Mouse (Mus musculus) kidney, embryonic 15.5 days (tissue): ENCODE measurements at regions not wholly inside any gene's neighbourhood (a gene's known extent, or its start where the extent isn't known, plus 50 kb on each side); places are given as distances from the start of the nearest gene placed in this dataset.

Experiments
- ATAC-seq: fragments of 200-750 bp; cut with Nextera tagmentation; replicated peaks from 2 replicates; pipeline ENCODE4 v1.8.0; 2017; ENCODE audit warnings: moderate TSS enrichment; ENCODE audit not compliant: low FRiP score
- H3K27ac ChIP-seq: fragments of 300-500 bp; sonication (generic); 2 replicates; pipeline ENCODE4 v1.5.1; 2015; ENCODE audit warnings: mild to moderate bottlenecking, inconsistent platforms
- H3K27me3 ChIP-seq: fragments of 300-500 bp; sonication (generic); 2 replicates; pipeline ENCODE4 v1.6.1; 2015; ENCODE audit warnings: inconsistent platforms
- H3K36me3 ChIP-seq: fragments of 300-500 bp; sonication (generic); 2 replicates; pipeline ENCODE4 v1.6.1; 2015; ENCODE audit warnings: inconsistent platforms
- H3K4me1 ChIP-seq: fragments of 300-500 bp; sonication (generic); 2 replicates; pipeline ENCODE4 v1.6.1; 2015; ENCODE audit warnings: inconsistent platforms
- H3K4me2 ChIP-seq: fragments of 300-500 bp; sonication (generic); 2 replicates; pipeline ENCODE4 v1.6.1; 2015; ENCODE audit warnings: moderate library complexity, mild to moderate bottlenecking, inconsistent platforms
- H3K4me3 ChIP-seq: fragments of 300-500 bp; sonication (generic); replicated peaks from 2 replicates; pipeline ENCODE4 v1.5.1; 2015; ENCODE audit warnings: mild to moderate bottlenecking, inconsistent platforms
- H3K9ac ChIP-seq: fragments of 300-500 bp; sonication (generic); 2 replicates; pipeline ENCODE4 v1.6.1; 2015; ENCODE audit warnings: mild to moderate bottlenecking, inconsistent platforms
- H3K9me3 ChIP-seq: fragments of 300-500 bp; sonication (generic); replicated peaks from 2 replicates; pipeline ENCODE4 v1.6.1; 2016; ENCODE audit warnings: inconsistent platforms
- WGBS: fragments of 180-500 bp; shearing (Covaris S2); methylation state at CpG from one replicate; pipeline ENCODE4 v1.1.7; 2015; ENCODE audit warnings: mixed read lengths; 5-methylcytosine and 5-hydroxymethylcytosine counted together

- no peaks in the 10 kb centered on the region for H3K4me1 ChIP-seq
- no peak overlapping the region for H3K4me3 ChIP-seq
- no peaks in the 10 kb centered on the region for H3K27me3 ChIP-seq
- no peaks in the 10 kb centered on the region for H3K36me3 ChIP-seq
- H3K4me2 ChIP-seq, result no peak overlapping the region
- no peaks in the 10 kb centered on the region for H3K9me3 ChIP-seq
- H3K27ac ChIP-seq, result no peak overlapping the region
- no peak for ATAC-seq
- no peak overlapping the region for H3K9ac ChIP-seq
- 76% methylated on average over 1 of the region's 1 CpGs for WGBS
Observed at GRCm38 (mm10) chr10:12111720-12112119, 757.4 kb downstream of the Utrn start.

GRCm38 (mm10) chr10:12115767-12116166 lies 753.4 kb downstream of the Utrn start:
- H3K4me2 ChIP-seq, result no peak overlapping the region
- no peak overlapping the region for H3K4me3 ChIP-seq
- H3K9ac ChIP-seq, result no peak overlapping the region
- H3K4me1 ChIP-seq, result no peaks in the 10 kb centered on the region
- no peak overlapping the region for H3K27ac ChIP-seq
- no peak for ATAC-seq
- H3K27me3 ChIP-seq, result no peaks in the 10 kb centered on the region
- no peaks in the 10 kb centered on the region for H3K9me3 ChIP-seq
- no peaks in the 10 kb centered on the region for H3K36me3 ChIP-seq
- 80% methylated on average over 3 of the region's 3 CpGs for WGBS

- Histone ChIP-seq H3K4me2 (no peak overlapping the region), H3K36me3 (no peaks in the 10 kb centered on the region), H3K27ac (no peak overlapping the region), H3K9me3 (no peaks in the 10 kb centered on the region), H3K4me1 (no peaks in the 10 kb centered on the region), H3K9ac (no peak overlapping the region), H3K4me3 (no peak overlapping the region), H3K27me3 (no peaks in the 10 kb centered on the region)
- WGBS, result 73% methylated on average over 6 of the region's 6 CpGs
- no peak for ATAC-seq
Observed at GRCm38 (mm10) chr10:12116662-12117303, 752.4 kb downstream of the Utrn start.

- no peak overlapping the region for H3K4me2 ChIP-seq
- no peaks in the 10 kb centered on the region for H3K27me3 ChIP-seq
- no peak overlapping the region for H3K9ac ChIP-seq
- no peak for ATAC-seq
- no peaks in the 10 kb centered on the region for H3K36me3 ChIP-seq
- no peaks in the 10 kb centered on the region for H3K4me1 ChIP-seq
- no peak overlapping the region for H3K27ac ChIP-seq
- H3K4me3 ChIP-seq, result no peak overlapping the region
- H3K9me3 ChIP-seq, result no peaks in the 10 kb centered on the region
- WGBS, result 47% methylated on average over 2 of the region's 2 CpGs
Observed at GRCm38 (mm10) chr10:12124272-12124671, 744.9 kb downstream of the Utrn start.

GRCm38 (mm10) chr10:12129486-12129885 lies 739.7 kb downstream of the Utrn start:
- Histone ChIP-seq H3K27me3 (no peaks in the 10 kb centered on the region), H3K36me3 (no peaks in the 10 kb centered on the region), H3K27ac (no peak overlapping the region), H3K9me3 (no peaks in the 10 kb centered on the region), H3K4me2 (no peak overlapping the region), H3K4me1 (no peaks in the 10 kb centered on the region), H3K4me3 (no peak overlapping the region), H3K9ac (no peak overlapping the region)
- ATAC-seq, result no peak
- WGBS, result 70% methylated on average over 3 of the region's 3 CpGs

GRCm38 (mm10) chr10:12144691-12145090 lies 724.5 kb downstream of the Utrn start:
- H3K9me3 ChIP-seq, result no peaks in the 10 kb centered on the region
- no peaks in the 10 kb centered on the region for H3K27me3 ChIP-seq
- H3K4me2 ChIP-seq, result no peak overlapping the region
- H3K9ac ChIP-seq, result no peak overlapping the region
- 63% methylated on average over 1 of the region's 1 CpGs for WGBS
- H3K36me3 ChIP-seq, result no peaks in the 10 kb centered on the region
- H3K4me1 ChIP-seq, result no peaks in the 10 kb centered on the region
- H3K27ac ChIP-seq, result no peak overlapping the region
- no peak for ATAC-seq
- H3K4me3 ChIP-seq, result no peak overlapping the region

GRCm38 (mm10) chr10:12146942-12147537 lies 722.1 kb downstream of the Utrn start:
- WGBS, result 88% methylated on average over 9 of the region's 9 CpGs
- Histone ChIP-seq H3K4me1 (no peaks in the 10 kb centered on the region), H3K36me3 (no peaks in the 10 kb centered on the region), H3K9ac (no peak overlapping the region), H3K27ac (no peak overlapping the region), H3K27me3 (no peaks in the 10 kb centered on the region), H3K4me2 (no peak overlapping the region), H3K4me3 (no peak overlapping the region), H3K9me3 (no peaks in the 10 kb centered on the region)
- ATAC-seq, result no peak

- Histone ChIP-seq H3K4me2 (no peak overlapping the region), H3K9ac (no peak overlapping the region), H3K36me3 (no peaks in the 10 kb centered on the region), H3K4me3 (no peak overlapping the region), H3K27ac (no peak overlapping the region), H3K27me3 (no peaks in the 10 kb centered on the region), H3K9me3 (no peaks in the 10 kb centered on the region), H3K4me1 (no peaks in the 10 kb centered on the region)
- no peak for ATAC-seq
- 85% methylated on average over 3 of the region's 3 CpGs for WGBS
Observed at GRCm38 (mm10) chr10:12170243-12170642, 698.9 kb downstream of the Utrn start.

GRCm38 (mm10) chr10:12174200-12174818 lies 694.9 kb downstream of the Utrn start:
- no peak overlapping the region for H3K27ac ChIP-seq
- H3K36me3 ChIP-seq, result no peaks in the 10 kb centered on the region
- ATAC-seq, result no peak
- WGBS, result 82% methylated on average over 14 of the region's 14 CpGs
- H3K4me1 ChIP-seq, result no peaks in the 10 kb centered on the region
- no peaks in the 10 kb centered on the region for H3K27me3 ChIP-seq
- H3K9me3 ChIP-seq, result no peaks in the 10 kb centered on the region
- no peak overlapping the region for H3K4me2 ChIP-seq
- no peak overlapping the region for H3K9ac ChIP-seq
- H3K4me3 ChIP-seq, result no peak overlapping the region

GRCm38 (mm10) chr10:12175141-12175540 lies 694.0 kb downstream of the Utrn start:
- Histone ChIP-seq H3K4me1 (no peaks in the 10 kb centered on the region), H3K9ac (no peak overlapping the region), H3K4me2 (no peak overlapping the region), H3K9me3 (no peaks in the 10 kb centered on the region), H3K4me3 (no peak overlapping the region), H3K27me3 (no peaks in the 10 kb centered on the region), H3K36me3 (no peaks in the 10 kb centered on the region), H3K27ac (no peak overlapping the region)
- ATAC-seq, result no peak
- 60% methylated on average over 3 of the region's 3 CpGs for WGBS

- H3K27ac ChIP-seq, result no peak overlapping the region
- H3K27me3 ChIP-seq, result no peaks in the 10 kb centered on the region
- no peak overlapping the region for H3K4me3 ChIP-seq
- no peak overlapping the region for H3K9ac ChIP-seq
- H3K36me3 ChIP-seq, result no peaks in the 10 kb centered on the region
- no peak overlapping the region for H3K4me2 ChIP-seq
- no peak for ATAC-seq
- WGBS, result 95% methylated on average over 1 of the region's 1 CpGs
- no peaks in the 10 kb centered on the region for H3K9me3 ChIP-seq
- no peaks in the 10 kb centered on the region for H3K4me1 ChIP-seq
Observed at GRCm38 (mm10) chr10:12177482-12177881, 691.7 kb downstream of the Utrn start.

- WGBS, result 71% methylated on average over 4 of the region's 4 CpGs
- Histone ChIP-seq H3K27me3 (no peaks in the 10 kb centered on the region), H3K36me3 (no peaks in the 10 kb centered on the region), H3K4me1 (no peaks in the 10 kb centered on the region), H3K9ac (no peak overlapping the region), H3K9me3 (no peaks in the 10 kb centered on the region), H3K27ac (no peak overlapping the region), H3K4me2 (no peak overlapping the region), H3K4me3 (no peak overlapping the region)
- no peak for ATAC-seq
Observed at GRCm38 (mm10) chr10:12180965-12181364, 688.2 kb downstream of the Utrn start.
